Mouse (Mus musculus) bone marrow macrophage, adult 2 months (primary cell): ENCODE results near the gene Pygo2. TPM values are rescaled to one million over a fixed set of nuclear protein-coding genes. Genes with fewer than 3 reads are reported as not detected.

ENCODE experiments used
- H3K27ac ChIP-seq: 2 replicates; pipeline ENCODE4 v1.5.1; 2012; ENCODE audit warnings: low read depth, low read length; ENCODE audit not compliant: insufficient read depth
- H3K4me1 ChIP-seq: 2 replicates; pipeline ENCODE4 v1.6.1; 2012; ENCODE audit warnings: low read length; ENCODE audit not compliant: control insufficient read depth, insufficient read depth
- H3K4me3 ChIP-seq: 2 replicates; pipeline ENCODE4 v1.5.1; 2012; ENCODE audit warnings: mild to moderate bottlenecking, low read length, moderate library complexity; ENCODE audit not compliant: insufficient read depth
- CTCF ChIP-seq: IDR thresholded peaks from 2 replicates; pipeline ENCODE4 v1.5.1; 2012; ENCODE audit warnings: low read depth, mild to moderate bottlenecking, low read length, moderate library complexity
- POLR2A ChIP-seq: IDR thresholded peaks from 2 replicates; pipeline ENCODE4 v1.6.1; 2012; ENCODE audit warnings: mild to moderate bottlenecking, low read depth, low read length, borderline replicate concordance
- polyA plus RNA-seq: library from polyadenylated mRNA; stranded (reverse); fragments of >200 nt; gene quantifications from 2 replicates; pipeline ENCODE4 v1.2.4, GENCODE M21; 2012; ENCODE audit not compliant: missing spikeins, insufficient read depth, insufficient read length

The Pygo2 gene
- polyA plus RNA-seq, 1 experiment: 25.3 TPM

GRCm38 (mm10) chr3:89393605-89394004 lies 36.4 kb upstream of the Pygo2 start:
- TF ChIP-seq CTCF (no peak), POLR2A (no peak; the same call in 1 of the 2 replicates)
- peak overlapping the region; percentile 91 for H3K27ac ChIP-seq
- H3K4me1 ChIP-seq: peaks cover 20% of the 10 kb centered on the region
- H3K4me3 ChIP-seq: peak overlapping the region; percentile 68

- Histone ChIP-seq H3K27ac (peak within 1 kb of the TSS; percentile 91), H3K4me3 (peak within 1 kb of the TSS; percentile 68), H3K4me1 (peaks cover 18% of the 10 kb centered on the region)
- TF ChIP-seq POLR2A (no peak), CTCF (peak; percentile 12; the same call in 1 of the 2 replicates)
These were observed 35.8 kb upstream of the Pygo2 start, which contains the start of gene Zbtb7b for GRCm38 (mm10) chr3:89394006-89394893. Zbtb7b (minus strand) TSS chr3:89394776.

- Histone ChIP-seq H3K4me1 (peaks cover 11% of the 10 kb centered on the region), H3K27ac (peak overlapping the region; percentile 91), H3K4me3 (peak overlapping the region; percentile 68)
- TF ChIP-seq POLR2A: no peak
These were observed 35.1 kb upstream of the Pygo2 start for GRCm38 (mm10) chr3:89394894-89395256.

- peak overlapping the region; percentile 91 for H3K27ac ChIP-seq
- no peak for TF ChIP-seq POLR2A
- no peak for TF ChIP-seq CTCF
- peaks cover 6% of the 10 kb centered on the region for H3K4me1 ChIP-seq
- H3K4me3 ChIP-seq: peak overlapping the region; percentile 68
These were observed 34.6 kb upstream of the Pygo2 start for GRCm38 (mm10) chr3:89395419-89395805.

- no peak overlapping the region for H3K27ac ChIP-seq
- no peak for TF ChIP-seq POLR2A
- TF ChIP-seq CTCF: peak; percentile 78
- peak overlapping the region; percentile 68 for H3K4me3 ChIP-seq
- peaks cover 4% of the 10 kb centered on the region for H3K4me1 ChIP-seq
These were observed 34.0 kb upstream of the Pygo2 start for GRCm38 (mm10) chr3:89395806-89396653.

- H3K27ac ChIP-seq: no peak overlapping the region
- TF ChIP-seq CTCF: no peak
- no peak for TF ChIP-seq POLR2A
- peaks cover 3% of the 10 kb centered on the region; the same call in 1 of the 2 replicates for H3K4me1 ChIP-seq
- peak overlapping the region; percentile 49; the same call in 1 of the 2 replicates for H3K4me3 ChIP-seq
These were observed 33.4 kb upstream of the Pygo2 start for GRCm38 (mm10) chr3:89396654-89397005.

- TF ChIP-seq CTCF (no peak), POLR2A (no peak)
- Histone ChIP-seq H3K4me1 (peaks cover 3% of the 10 kb centered on the region; the same call in 1 of the 2 replicates), H3K27ac (no peak overlapping the region), H3K4me3 (no peak overlapping the region)
These were observed 28.7 kb upstream of the Pygo2 start for GRCm38 (mm10) chr3:89401329-89401728.

- TF ChIP-seq CTCF (no peak), POLR2A (no peak)
- no peak within 1 kb of the TSS for H3K27ac ChIP-seq
- H3K4me3 ChIP-seq: no peak within 1 kb of the TSS
- no peaks in the 10 kb centered on the region for H3K4me1 ChIP-seq
These were observed 27.3 kb upstream of the Pygo2 start, which contains the start of gene Lenep for GRCm38 (mm10) chr3:89402693-89403092. Lenep (minus strand) TSS chr3:89402793.

- TF ChIP-seq CTCF (no peak), POLR2A (no peak)
- Histone ChIP-seq H3K4me1 (peaks cover 5% of the 10 kb centered on the region), H3K27ac (no peak overlapping the region), H3K4me3 (no peak overlapping the region)
These were observed 23.1 kb upstream of the Pygo2 start for GRCm38 (mm10) chr3:89406887-89407286.
